Mouse (Mus musculus): ENCODE measurements around the gene Med12l. TPM values are rescaled to one million over a fixed set of nuclear protein-coding genes. Genes with fewer than 3 reads are reported as not detected.
A peak's percentile ranks its signal among the peaks of the same experiment; 100 is the strongest.

Med12l gene
- polyA plus RNA-seq, 1 experiment from 2014 or later, result 6.2 TPM

GRCm38 (mm10) chr3:59225411-59225810, 219.8 kb downstream of the Med12l start:
- Histone ChIP-seq H3K4me3 (ENCODE audit: low read depth, low read length) (no peak overlapping the region), H3K4me2 (no peak overlapping the region), H3K9ac (ENCODE audit: low read depth, low read length) (no peak overlapping the region), H3K27ac (ENCODE audit: low read depth, low read length) (no peak overlapping the region), H3K9me3 (replicated peaks; ENCODE audit: control insufficient read depth, low read length) (no peaks in the 10 kb centered on the region), H3K27me3 (ENCODE audit: control insufficient read depth, insufficient read depth, low read length) (no peaks in the 10 kb centered on the region), H3K36me3 (ENCODE audit: control insufficient read depth, insufficient read depth, low read length) (no peaks in the 10 kb centered on the region), H3K4me1 (ENCODE audit: control insufficient read depth, insufficient read depth, low read length) (peaks cover 9% of the 10 kb centered on the region)
- no peak for ATAC-seq (replicated peaks; ENCODE audit: insufficient number of reproducible peaks, low FRiP score, low TSS enrichment)

DNA sequence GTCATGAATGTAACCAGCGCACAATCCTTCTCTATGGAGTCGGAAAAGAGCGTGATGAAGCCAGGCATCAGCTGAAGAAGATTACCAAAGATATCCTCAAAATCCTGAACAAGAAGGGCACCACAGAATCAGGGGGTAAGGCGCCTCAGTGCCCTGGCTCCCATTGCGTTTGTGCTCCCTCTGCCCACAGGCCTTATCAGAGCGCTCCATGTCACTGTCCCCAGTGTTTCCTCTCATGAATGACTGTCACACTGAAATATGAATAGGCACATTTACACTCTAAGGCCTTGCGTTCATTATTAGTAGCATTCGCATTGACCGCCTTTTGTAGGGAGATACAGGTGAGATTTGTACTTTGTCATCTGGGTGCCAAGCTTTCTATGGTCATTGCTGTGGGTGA, 222.1 kb downstream of the Med12l start:
- Histone ChIP-seq H3K9me3 (replicated peaks; ENCODE audit: control insufficient read depth, low read length) (no peaks in the 10 kb centered on the region), H3K27ac (ENCODE audit: low read depth, low read length) (no peak overlapping the region), H3K4me3 (ENCODE audit: low read depth, low read length) (no peak overlapping the region), H3K27me3 (ENCODE audit: control insufficient read depth, insufficient read depth, low read length) (no peaks in the 10 kb centered on the region), H3K36me3 (ENCODE audit: control insufficient read depth, insufficient read depth, low read length) (no peaks in the 10 kb centered on the region), H3K4me2 (no peak overlapping the region), H3K4me1 (ENCODE audit: control insufficient read depth, insufficient read depth, low read length) (peaks cover 9% of the 10 kb centered on the region), H3K9ac (ENCODE audit: low read depth, low read length) (no peak overlapping the region)
- WGBS (ENCODE audit: insufficient replicate concordance), result 87% methylated on average over 9 of the region's 9 CpGs
- ATAC-seq (replicated peaks; ENCODE audit: insufficient number of reproducible peaks, low FRiP score, low TSS enrichment), result no peak

DNA sequence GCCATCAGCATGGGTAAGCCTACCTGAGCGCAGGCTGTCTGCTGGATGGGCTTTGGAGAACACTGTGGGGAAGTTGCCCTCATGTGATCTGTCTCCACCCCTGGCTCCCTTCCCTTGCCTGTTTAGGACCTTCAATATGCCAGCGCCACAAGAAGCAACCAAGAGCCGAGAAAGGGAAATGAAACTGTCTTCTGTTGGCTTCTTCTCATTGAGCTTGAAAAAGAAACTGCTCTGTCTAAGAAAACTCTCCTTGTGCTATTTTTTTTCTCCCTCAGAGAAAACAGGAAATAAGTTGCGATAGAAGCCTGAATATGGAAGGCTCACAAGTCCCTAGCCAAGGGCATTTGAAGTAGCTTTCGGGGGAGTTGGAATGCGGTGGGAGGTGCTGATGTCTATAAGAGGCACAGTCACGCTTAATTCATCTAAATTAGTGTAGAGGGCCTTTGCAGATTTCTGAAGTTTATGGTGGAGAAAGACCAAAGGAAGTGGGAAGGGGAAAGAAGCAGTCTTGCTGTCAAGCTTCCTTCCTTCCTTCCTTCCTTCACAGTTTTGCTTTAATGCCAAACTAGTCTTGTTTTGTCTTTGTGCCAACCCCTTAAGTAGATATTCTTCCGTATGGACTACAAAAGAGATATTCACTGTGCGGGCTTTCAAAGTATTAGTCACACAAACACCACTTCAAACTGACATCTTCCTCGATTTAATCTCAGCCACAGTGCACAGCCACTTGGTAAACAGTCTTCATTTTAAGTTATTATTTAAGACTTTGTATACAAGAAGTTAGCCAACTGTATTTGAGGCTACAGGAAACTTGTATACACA, 223.3 kb downstream of the Med12l start:
- no peak overlapping the region for H3K9ac ChIP-seq (ENCODE audit: low read depth, low read length)
- peak overlapping the region; percentile 50; the same call in 1 of the 2 replicates for H3K27ac ChIP-seq (ENCODE audit: low read depth, low read length)
- H3K4me3 ChIP-seq (ENCODE audit: low read depth, low read length), result no peak overlapping the region
- H3K9me3 ChIP-seq (replicated peaks; ENCODE audit: control insufficient read depth, low read length), result no peaks in the 10 kb centered on the region
- H3K27me3 ChIP-seq (ENCODE audit: control insufficient read depth, insufficient read depth, low read length), result no peaks in the 10 kb centered on the region
- ATAC-seq (replicated peaks; ENCODE audit: insufficient number of reproducible peaks, low FRiP score, low TSS enrichment), result no peak
- peak overlapping the region; percentile 25 for H3K4me2 ChIP-seq
- peaks cover 9% of the 10 kb centered on the region for H3K4me1 ChIP-seq (ENCODE audit: control insufficient read depth, insufficient read depth, low read length)
- 49% methylated on average over 10 of the region's 10 CpGs for WGBS (ENCODE audit: insufficient replicate concordance)
- no peaks in the 10 kb centered on the region for H3K36me3 ChIP-seq (ENCODE audit: control insufficient read depth, insufficient read depth, low read length)

- no peak overlapping the region for H3K27ac ChIP-seq (ENCODE audit: low read depth, low read length)
- ATAC-seq (replicated peaks; ENCODE audit: insufficient number of reproducible peaks, low FRiP score, low TSS enrichment), result no peak
- 54% methylated on average over 3 of the region's 3 CpGs for WGBS (ENCODE audit: insufficient replicate concordance)
These were observed 225.3 kb downstream of the Med12l start for GRCm38 (mm10) chr3:59230912-59231311.

GRCm38 (mm10) chr3:59234878-59235277, 229.3 kb downstream of the Med12l start:
- 76% methylated on average over 5 of the region's 5 CpGs for WGBS (ENCODE audit: insufficient replicate concordance)
- no peak overlapping the region for H3K27ac ChIP-seq (ENCODE audit: low read depth, low read length)
- no peaks in the 10 kb centered on the region for H3K4me1 ChIP-seq (ENCODE audit: control insufficient read depth, insufficient read depth, low read length)
- H3K27me3 ChIP-seq (ENCODE audit: control insufficient read depth, insufficient read depth, low read length), result no peaks in the 10 kb centered on the region
- H3K36me3 ChIP-seq (ENCODE audit: control insufficient read depth, insufficient read depth, low read length), result no peaks in the 10 kb centered on the region
- no peak overlapping the region for H3K4me3 ChIP-seq (ENCODE audit: low read depth, low read length)
- H3K9ac ChIP-seq (ENCODE audit: low read depth, low read length), result no peak overlapping the region
- no peaks in the 10 kb centered on the region for H3K9me3 ChIP-seq (replicated peaks; ENCODE audit: control insufficient read depth, low read length)
- H3K4me2 ChIP-seq, result no peak overlapping the region
- ATAC-seq (replicated peaks; ENCODE audit: insufficient number of reproducible peaks, low FRiP score, low TSS enrichment), result no peak

More at GRCm38 (mm10) chr3:59230912-59231311, 225.3 kb downstream of the Med12l start:
- Histone ChIP-seq H3K9ac (ENCODE audit: low read depth, low read length) (no peak overlapping the region), H3K4me2 (no peak overlapping the region), H3K9me3 (replicated peaks; ENCODE audit: control insufficient read depth, low read length) (no peaks in the 10 kb centered on the region), H3K36me3 (ENCODE audit: control insufficient read depth, insufficient read depth, low read length) (no peaks in the 10 kb centered on the region), H3K27me3 (ENCODE audit: control insufficient read depth, insufficient read depth, low read length) (no peaks in the 10 kb centered on the region), H3K4me1 (ENCODE audit: control insufficient read depth, insufficient read depth, low read length) (peaks cover 9% of the 10 kb centered on the region), H3K4me3 (ENCODE audit: low read depth, low read length) (no peak overlapping the region)

- Histone ChIP-seq H3K9me3 (replicated peaks; ENCODE audit: control insufficient read depth, low read length) (no peaks in the 10 kb centered on the region), H3K4me2 (no peak overlapping the region), H3K4me3 (ENCODE audit: low read depth, low read length) (no peak overlapping the region), H3K36me3 (ENCODE audit: control insufficient read depth, insufficient read depth, low read length) (no peaks in the 10 kb centered on the region), H3K27ac (ENCODE audit: low read depth, low read length) (no peak overlapping the region), H3K27me3 (ENCODE audit: control insufficient read depth, insufficient read depth, low read length) (no peaks in the 10 kb centered on the region), H3K4me1 (ENCODE audit: control insufficient read depth, insufficient read depth, low read length) (0 out of 2 replicates have a peak, but pooled peaks cover 2% of the 10 kb centered on the region), H3K9ac (ENCODE audit: low read depth, low read length) (no peak overlapping the region)
- no peak for ATAC-seq (replicated peaks; ENCODE audit: insufficient number of reproducible peaks, low FRiP score, low TSS enrichment)
- 62% methylated on average over 6 of the region's 6 CpGs for WGBS (ENCODE audit: insufficient replicate concordance)
These were observed 237.8 kb downstream of the Med12l start for GRCm38 (mm10) chr3:59243384-59243783.

DNA sequence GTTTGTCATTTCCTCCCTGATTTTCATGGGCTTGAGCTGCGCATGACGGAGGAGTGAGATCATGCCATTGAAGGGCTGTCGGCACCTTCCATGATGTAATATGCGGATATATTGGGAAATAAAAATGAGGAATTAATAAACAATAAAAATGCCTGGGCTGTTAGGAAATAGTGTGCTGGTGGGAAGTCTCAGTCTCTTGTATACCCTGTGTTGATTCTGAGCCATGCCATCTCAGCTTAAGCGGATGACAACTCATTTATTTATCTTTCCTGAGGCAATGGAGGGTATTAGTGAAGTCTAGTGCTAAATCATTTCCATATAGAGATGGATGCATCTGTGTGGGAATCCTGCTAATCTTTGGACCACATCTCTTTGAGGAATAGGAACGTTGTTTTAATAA, 242.4 kb downstream of the Med12l start:
- WGBS (ENCODE audit: insufficient replicate concordance), result 83% methylated on average over 6 of the region's 6 CpGs
- H3K9me3 ChIP-seq (replicated peaks; ENCODE audit: control insufficient read depth, low read length), result no peaks in the 10 kb centered on the region
- ATAC-seq (replicated peaks; ENCODE audit: insufficient number of reproducible peaks, low FRiP score, low TSS enrichment), result no peak
- no peak overlapping the region for H3K27ac ChIP-seq (ENCODE audit: low read depth, low read length)
- H3K4me1 ChIP-seq (ENCODE audit: control insufficient read depth, insufficient read depth, low read length), result 0 out of 2 replicates have a peak, but pooled peaks cover 2% of the 10 kb centered on the region
- no peaks in the 10 kb centered on the region for H3K27me3 ChIP-seq (ENCODE audit: control insufficient read depth, insufficient read depth, low read length)
- no peak overlapping the region for H3K4me2 ChIP-seq
- H3K36me3 ChIP-seq (ENCODE audit: control insufficient read depth, insufficient read depth, low read length), result no peaks in the 10 kb centered on the region
- H3K9ac ChIP-seq (ENCODE audit: low read depth, low read length), result no peak overlapping the region
- no peak overlapping the region for H3K4me3 ChIP-seq (ENCODE audit: low read depth, low read length)

GRCm38 (mm10) chr3:59250454-59250853, 244.8 kb downstream of the Med12l start:
- Histone ChIP-seq H3K27me3 (ENCODE audit: control insufficient read depth, insufficient read depth, low read length) (no peaks in the 10 kb centered on the region), H3K36me3 (ENCODE audit: control insufficient read depth, insufficient read depth, low read length) (no peaks in the 10 kb centered on the region), H3K9me3 (replicated peaks; ENCODE audit: control insufficient read depth, low read length) (no peaks in the 10 kb centered on the region), H3K4me2 (no peak overlapping the region), H3K4me3 (ENCODE audit: low read depth, low read length) (no peak overlapping the region), H3K4me1 (ENCODE audit: control insufficient read depth, insufficient read depth, low read length) (no peaks in the 10 kb centered on the region), H3K27ac (ENCODE audit: low read depth, low read length) (no peak overlapping the region), H3K9ac (ENCODE audit: low read depth, low read length) (no peak overlapping the region)
- 82% methylated on average over 1 of the region's 1 CpGs for WGBS (ENCODE audit: insufficient replicate concordance)
- no peak for ATAC-seq (replicated peaks; ENCODE audit: insufficient number of reproducible peaks, low FRiP score, low TSS enrichment)

Data from heart, embryonic 11.5 days (tissue).